Mouse (Mus musculus) heart, adult 18-20 months (tissue): ENCODE data around the gene Peak1. TPM values are rescaled to one million over a fixed set of nuclear protein-coding genes. Genes with fewer than 3 reads are reported as not detected.
"Not testable (repeated sequence)": the region's sequence is repeated elsewhere in the genome, so short reads cannot be mapped to it uniquely, and the experiment has no call there.

Experiments
- DNase-seq, 2 experiments: peaks; one replicate each; pipeline ENCODE4 v3.0.0; 2021 to 2022; ENCODE audit warnings: mixed read lengths in 1 of 2
- long read RNA-seq, 2 experiments: library from polyadenylated mRNA; stranded (forward); transcript quantifications; one replicate each; pipeline ENCODE4 v2.0.0; 2021
- total RNA-seq, 2 experiments: library from RNA; stranded (reverse); gene quantifications; 2 replicates each; pipeline ENCODE4 v1.2.3; 2021

Peak1 gene
- 10 to 100 TPM; 34.9 to 35.1 TPM for total RNA-seq
- long read RNA-seq, experiment 1, partial matches to known transcripts, result 1 of 7 reads
- long read RNA-seq, experiment 1, other reads (novel, unspliced or antisense), result 6 of 7 reads
- long read RNA-seq, experiment 2, partial matches to known transcripts, result 0 of 2 reads
- long read RNA-seq, experiment 2, other reads (novel, unspliced or antisense), result 1 of 2 reads

GRCm38 (mm10) chr9:56417948-56418737 is at the start of gene Peak1, which contains the start of gene Hmg20a:
Gene Peak1, minus strand, starts transcription at chr9:56418067.
Gene Hmg20a, plus strand, starts transcription at chr9:56418609.
- peak; percentile 100 for DNase-seq

GRCm38 (mm10) chr9:56466251-56466650 is 48.4 kb upstream of the Peak1 start:
- no peak for DNase-seq

GRCm38 (mm10) chr9:56464863-56465654 is 47.2 kb upstream of the Peak1 start:
- peak; percentile 58 to 78 for DNase-seq

GRCm38 (mm10) chr9:56463686-56464515 is 46.0 kb upstream of the Peak1 start:
- DNase-seq, result peak; percentile 69 to 83

DNA sequence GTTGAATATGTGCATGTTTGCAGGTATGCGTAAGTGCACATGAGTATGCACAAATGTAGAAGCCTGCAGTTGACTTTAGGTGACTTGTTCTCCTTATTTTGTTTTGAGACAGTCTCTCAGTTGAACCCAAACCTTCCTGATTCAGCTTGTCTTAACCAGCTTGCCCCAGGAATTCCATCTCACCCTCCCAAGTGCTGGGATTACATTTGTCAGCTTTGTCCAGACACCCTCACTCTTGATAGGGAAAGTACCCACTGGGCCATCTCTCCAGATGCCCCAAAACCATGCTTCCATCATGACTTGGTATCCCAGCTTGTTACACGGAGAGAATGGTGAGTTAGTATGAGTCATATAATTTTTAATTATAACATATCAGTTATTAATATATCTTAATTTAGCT is 45.2 kb upstream of the Peak1 start:
- DNase-seq, result no peak

GRCm38 (mm10) chr9:56462606-56463005 is 44.7 kb upstream of the Peak1 start:
- peak; percentile 31 to 32 for DNase-seq

DNA sequence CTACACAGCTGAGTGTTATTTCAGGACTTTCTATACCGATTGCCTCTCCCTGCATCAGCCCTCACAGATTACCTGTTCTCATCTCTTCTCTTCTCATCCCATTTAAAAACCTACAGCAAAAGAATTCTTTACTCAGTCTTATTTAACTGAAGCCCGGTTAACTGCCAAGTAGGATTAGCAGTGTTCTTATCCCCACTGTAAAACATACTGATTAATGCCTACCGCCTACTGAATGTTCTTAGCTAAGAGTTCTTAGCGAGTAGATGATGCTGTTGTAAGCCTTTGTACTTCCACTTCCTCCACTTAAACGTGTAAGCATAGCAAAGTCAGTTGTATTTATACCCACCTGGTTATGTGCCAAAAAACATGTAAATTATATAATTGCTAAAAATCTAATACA is 43.1 kb upstream of the Peak1 start:
- DNase-seq, result no peak

- no peak for DNase-seq
Observed at GRCm38 (mm10) chr9:56456426-56456825, 38.6 kb upstream of the Peak1 start.

- DNase-seq, result peak in 1 of 2 experiments; percentile 15
Observed at GRCm38 (mm10) chr9:56453038-56453815, 35.4 kb upstream of the Peak1 start.

DNA sequence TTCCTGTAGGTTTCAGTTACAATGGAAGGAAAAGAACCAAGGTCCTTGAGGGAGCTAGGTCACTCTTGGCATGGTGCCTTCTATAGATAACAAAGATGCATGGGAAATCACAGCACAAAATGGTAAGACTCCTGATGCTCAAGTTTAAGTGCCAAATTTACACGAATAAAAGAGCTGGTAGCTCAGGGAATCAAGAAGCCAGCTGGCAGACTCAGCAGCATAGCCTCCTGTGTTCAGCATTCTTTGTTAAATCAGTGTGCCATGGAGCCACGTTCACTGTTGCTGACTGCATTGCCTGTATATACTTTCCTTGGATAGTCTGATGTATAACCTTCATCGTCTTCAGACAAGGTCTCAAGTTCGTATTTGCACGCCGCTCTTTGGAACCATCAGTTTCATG is 33.7 kb upstream of the Peak1 start:
- no peak for DNase-seq

DNA sequence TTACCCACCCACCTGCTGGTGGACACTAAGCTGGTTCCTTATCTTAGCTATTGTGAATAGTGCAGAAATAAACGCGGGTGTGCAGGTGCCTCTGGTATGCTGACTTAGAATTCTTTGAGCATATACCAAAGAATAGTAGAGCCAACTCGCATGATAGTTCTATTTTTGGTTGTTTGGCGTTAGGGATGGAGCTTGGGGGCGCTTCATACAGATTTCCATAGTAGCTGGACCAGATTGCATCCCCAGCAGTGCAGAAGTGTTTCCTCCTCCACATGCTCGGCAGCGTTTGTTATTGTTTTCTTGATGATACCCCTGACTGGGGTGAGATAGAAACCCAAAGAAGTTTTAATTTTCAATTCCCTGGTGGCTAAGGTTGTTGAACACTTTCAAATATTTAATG is 21.8 kb upstream of the Peak1 start:
- DNase-seq, result no peak

- not testable (repeated sequence) for DNase-seq
Observed at GRCm38 (mm10) chr9:56437300-56437892, 19.5 kb upstream of the Peak1 start.

GRCm38 (mm10) chr9:56435821-56436526 is 18.1 kb upstream of the Peak1 start:
- no peak for DNase-seq

GRCm38 (mm10) chr9:56424861-56425260 is 7.0 kb upstream of the Peak1 start:
- no peak for DNase-seq

- DNase-seq, result no peak
Observed at GRCm38 (mm10) chr9:56421991-56422390, 4.1 kb upstream of the Peak1 start.

- DNase-seq, result no peak
Observed at GRCm38 (mm10) chr9:56420892-56421601, 3.2 kb upstream of the Peak1 start.

DNA sequence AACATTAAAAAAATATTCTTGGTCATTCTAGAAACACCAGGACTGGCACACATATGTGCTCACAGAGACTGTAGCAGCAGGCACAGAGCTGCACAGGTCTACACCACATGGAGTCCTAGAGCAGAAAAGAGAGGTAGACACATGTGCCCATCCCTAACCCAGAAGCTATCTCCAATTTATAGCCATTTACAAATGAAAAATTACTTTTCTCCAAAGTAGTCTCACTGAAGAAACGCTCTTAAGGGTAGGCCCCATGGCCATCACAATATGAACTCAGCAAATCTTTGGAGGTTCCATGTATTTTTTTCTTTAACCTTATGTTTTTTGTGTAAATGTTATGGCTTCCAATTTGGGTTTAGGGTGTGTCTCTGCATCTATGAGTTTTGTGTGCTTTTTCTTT is 2.4 kb upstream of the Peak1 start:
- DNase-seq, result no peak

- DNase-seq, result peak; percentile 79
Observed at GRCm38 (mm10) chr9:56418738-56419239, 922 bp upstream of the Peak1 start.

DNA sequence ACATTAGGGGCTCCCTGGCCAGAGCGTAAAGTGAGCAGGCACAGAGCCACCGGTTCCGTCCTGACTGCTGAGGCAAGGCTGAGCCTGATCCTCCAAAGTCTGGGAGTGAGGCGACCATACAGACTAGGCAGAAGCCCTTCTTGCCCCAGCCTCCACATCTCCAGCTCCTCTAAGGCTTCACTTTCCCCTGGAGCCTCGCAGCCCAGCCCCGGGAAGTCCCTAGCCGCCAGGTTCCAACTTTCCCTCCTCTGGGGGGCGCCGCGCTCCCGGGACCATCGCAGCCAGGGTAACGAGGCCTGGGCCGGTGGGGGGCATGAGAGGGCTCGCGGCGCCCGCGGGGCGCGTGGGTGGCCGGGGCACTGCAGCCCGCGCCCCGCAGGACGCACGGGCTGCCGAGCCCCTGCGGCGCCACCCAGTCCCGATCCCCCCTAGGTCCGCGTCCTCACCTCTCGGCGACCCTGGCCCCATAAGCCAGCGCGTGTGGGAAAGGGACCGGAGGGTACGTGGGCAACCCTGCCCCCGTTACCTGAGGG is 386 bp downstream of the Peak1 start:
- DNase-seq, result peak; percentile 91 to 93
